ENCODE assay signal across 17 mouse cellular contexts in the genomic region with DNA sequence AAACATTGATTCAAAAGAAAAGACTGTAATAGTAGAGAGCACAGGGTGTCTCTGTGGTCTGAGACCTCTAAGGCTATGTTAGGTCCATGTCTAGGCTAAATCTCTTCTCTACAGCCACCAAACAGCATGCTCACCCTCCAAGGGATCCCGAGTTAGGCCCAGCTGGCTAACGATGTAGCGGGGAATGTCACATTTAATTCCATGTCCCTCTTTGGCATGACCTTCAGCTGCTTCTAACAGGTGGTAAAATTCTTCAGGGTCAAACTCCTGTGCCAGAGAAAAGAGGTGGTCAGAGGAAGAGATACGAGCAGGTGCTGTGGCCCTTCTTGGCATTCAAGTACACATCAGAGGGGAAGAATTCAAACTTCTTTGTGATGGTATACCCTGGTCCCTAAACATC.
"Had no signal": no experiment of that assay in that cellular context is flagged by ENCODE, and none has a peak within 500 bp of the region (broad histone marks: within the 10 kb centered on the region; RNA-seq: fewer than 3 reads in every experiment).

No protein-coding gene starts in this region.

- H3K4me3 ChIP-seq: neural tube, embryonic 12.5 days; neural tube, embryonic 13.5 days; neural tube, embryonic 15.5 days; stomach, embryonic 15.5 days had no signal

- H3K9me3 ChIP-seq: neural tube, embryonic 12.5 days; neural tube, embryonic 13.5 days; neural tube, embryonic 15.5 days; stomach, embryonic 15.5 days had no signal

- H3K27me3 ChIP-seq: neural tube, embryonic 12.5 days; neural tube, embryonic 13.5 days; neural tube, embryonic 15.5 days; stomach, embryonic 15.5 days had no signal

- H3K9ac ChIP-seq: neural tube, embryonic 12.5 days; neural tube, embryonic 13.5 days; neural tube, embryonic 15.5 days; stomach, embryonic 15.5 days had no signal

- DNase-seq: retina, postnatal 1 day; right cerebral cortex, adult 18-20 months; right cerebral cortex, postnatal 14 days; right cerebral cortex, postnatal 25 days; right cerebral cortex, postnatal 4 days; spleen, adult 18-20 months; thymus, adult 18-20 months; thymus, adult 2 months; thymus, postnatal 14 days; thymus, postnatal 25 days; thymus, postnatal 36 days; thymus, postnatal 4 days had no signal

- H3K4me1 ChIP-seq: neural tube, embryonic 12.5 days; neural tube, embryonic 13.5 days; neural tube, embryonic 15.5 days; stomach, embryonic 15.5 days had no signal

- H3K27ac ChIP-seq: neural tube, embryonic 12.5 days; neural tube, embryonic 13.5 days; neural tube, embryonic 15.5 days; stomach, embryonic 15.5 days; stomach, postnatal 0 days had no signal

- H3K4me2 ChIP-seq: neural tube, embryonic 12.5 days; neural tube, embryonic 13.5 days; neural tube, embryonic 15.5 days; stomach, embryonic 15.5 days had no signal
